ENCODE assay signal across 12 mouse cellular contexts in genomic region chr7:83445181-83445926, GRCm38 (mm10).
DNase-seq lines count a peak whose midpoint lies in the region; ATAC-seq and TF ChIP-seq lines count a peak whose summit lies in the region.
"Had no signal": no experiment of that assay in that cellular context is flagged by ENCODE, and none has a peak within 500 bp of the region (broad histone marks: within the 10 kb centered on the region; RNA-seq: fewer than 3 reads in every experiment).

No protein-coding gene starts in this region.

- no peak for TF ChIP-seq POLR2A in limb, embryonic 14.5 days (IDR thresholded peaks at IDR 0.05; ENCODE audit: borderline replicate concordance, extremely low read depth, insufficient read depth, insufficient read length)

- ATAC-seq in heart, embryonic 13.5 days (ENCODE audit: extremely low read depth, insufficient number of reproducible peaks, low FRiP score, low TSS enrichment) = no peak
- no peak for ATAC-seq in lung, embryonic 16.5 days (ENCODE audit: low read depth)
- ATAC-seq in embryonic facial prominence, embryonic 14.5 days (ENCODE audit: low read depth) = peak; percentile 57; the same call in 1 of the 2 replicates
- no peak for ATAC-seq in limb, embryonic 14.5 days (ENCODE audit: low FRiP score, low read depth)
- ATAC-seq: hindbrain, embryonic 16.5 days had no signal

- WGBS in heart, embryonic 13.5 days = 29% methylated on average over 5 of the region's 5 CpGs
- 23% methylated on average over 5 of the region's 5 CpGs for WGBS in lung, embryonic 16.5 days
- 13% methylated on average over 5 of the region's 5 CpGs for WGBS in embryonic facial prominence, embryonic 14.5 days
- 39% methylated on average over 5 of the region's 5 CpGs for WGBS in limb, embryonic 14.5 days

- no peak overlapping the region for H3K4me3 ChIP-seq in heart, embryonic 13.5 days
- H3K4me3 ChIP-seq in lung, embryonic 16.5 days (ENCODE audit: low read length) = no peak overlapping the region
- no peak overlapping the region for H3K4me3 ChIP-seq in embryonic facial prominence, embryonic 14.5 days (ENCODE audit: low read depth, low read length)
- H3K4me3 ChIP-seq in limb, embryonic 14.5 days (replicated peaks; ENCODE audit: low read length) = no peak overlapping the region
- H3K4me3 ChIP-seq: left cerebral cortex, adult 2 months had no signal

- no peaks in the 10 kb centered on the region for H3K36me3 ChIP-seq in heart, embryonic 13.5 days
- H3K36me3 ChIP-seq in lung, embryonic 16.5 days (ENCODE audit: control insufficient read depth, insufficient read depth, low read length) = no peaks in the 10 kb centered on the region
- H3K36me3 ChIP-seq in embryonic facial prominence, embryonic 14.5 days (ENCODE audit: control insufficient read depth, insufficient read depth, low read length) = no peaks in the 10 kb centered on the region
- no peaks in the 10 kb centered on the region for H3K36me3 ChIP-seq in limb, embryonic 14.5 days (ENCODE audit: control insufficient read depth, insufficient read depth, low read length)

- DNase-seq in heart, adult 8-10 months (ENCODE audit: low spot score) = no peak
- no peak for DNase-seq in lung, postnatal 25 days (ENCODE audit: low spot score)
- DNase-seq in embryonic facial prominence, embryonic 14.5 days (ENCODE audit: low spot score) = peak; percentile 88
- peak; percentile 49 for DNase-seq in limb, embryonic 14.5 days (ENCODE audit: low spot score)
- no peak for DNase-seq in MN1 (ENCODE audit: low spot score)
- no peak for DNase-seq in adrenal gland, postnatal 10 days
- DNase-seq: lung, postnatal 4 days; thymus, adult 2 months had no signal

- no peak overlapping the region for H3K4me2 ChIP-seq in heart, embryonic 13.5 days
- no peak overlapping the region for H3K4me2 ChIP-seq in lung, embryonic 16.5 days (ENCODE audit: low read depth, low read length)
- H3K4me2 ChIP-seq in embryonic facial prominence, embryonic 14.5 days (ENCODE audit: low read depth, low read length) = no peak overlapping the region
- 0 out of 2 replicates have a peak overlapping the region, but pooled peaks have one; percentile 3 for H3K4me2 ChIP-seq in limb, embryonic 14.5 days (replicated peaks; ENCODE audit: low read depth, low read length, severe bottlenecking)

- no peaks in the 10 kb centered on the region for H3K9me3 ChIP-seq in heart, embryonic 13.5 days
- H3K9me3 ChIP-seq in lung, embryonic 16.5 days (ENCODE audit: control insufficient read depth, low read length) = no peaks in the 10 kb centered on the region
- H3K9me3 ChIP-seq in embryonic facial prominence, embryonic 14.5 days (ENCODE audit: control insufficient read depth, low read length) = no peaks in the 10 kb centered on the region
- no peaks in the 10 kb centered on the region for H3K9me3 ChIP-seq in limb, embryonic 14.5 days (ENCODE audit: control insufficient read depth, low read length)

- H3K27me3 ChIP-seq in heart, embryonic 13.5 days (replicated peaks) = no peaks in the 10 kb centered on the region
- H3K27me3 ChIP-seq in lung, embryonic 16.5 days (ENCODE audit: control insufficient read depth, insufficient read depth, low read depth, low read length) = no peaks in the 10 kb centered on the region
- no peaks in the 10 kb centered on the region for H3K27me3 ChIP-seq in embryonic facial prominence, embryonic 14.5 days (replicated peaks; ENCODE audit: control insufficient read depth, insufficient read depth, low read length)
- no peaks in the 10 kb centered on the region for H3K27me3 ChIP-seq in limb, embryonic 14.5 days (ENCODE audit: control insufficient read depth, insufficient read depth, low read length)

- H3K27ac ChIP-seq in heart, embryonic 13.5 days (replicated peaks) = peak overlapping the region; percentile 87
- H3K27ac ChIP-seq in lung, embryonic 16.5 days (ENCODE audit: low read length) = peak overlapping the region; percentile 43; the same call in 1 of the 2 replicates
- peak overlapping the region; percentile 86 for H3K27ac ChIP-seq in embryonic facial prominence, embryonic 14.5 days (replicated peaks; ENCODE audit: low read depth, low read length)
- H3K27ac ChIP-seq in limb, embryonic 14.5 days (replicated peaks; ENCODE audit: low read depth, low read length) = peak overlapping the region; percentile 71
- H3K27ac ChIP-seq: left cerebral cortex, adult 2 months had no signal

- H3K4me1 ChIP-seq in heart, embryonic 13.5 days = peaks cover 41% of the 10 kb centered on the region
- peaks cover 18% of the 10 kb centered on the region for H3K4me1 ChIP-seq in lung, embryonic 16.5 days (replicated peaks; ENCODE audit: control insufficient read depth, insufficient read depth, low read length)
- H3K4me1 ChIP-seq in embryonic facial prominence, embryonic 14.5 days (ENCODE audit: control insufficient read depth, insufficient read depth, low read length) = peaks cover 37% of the 10 kb centered on the region
- peaks cover 25% of the 10 kb centered on the region for H3K4me1 ChIP-seq in limb, embryonic 14.5 days (ENCODE audit: control insufficient read depth, insufficient read depth, low read length)

- H3K9ac ChIP-seq in heart, embryonic 13.5 days = no peak overlapping the region
- H3K9ac ChIP-seq in lung, embryonic 16.5 days (ENCODE audit: low read length) = no peak overlapping the region
- no peak overlapping the region for H3K9ac ChIP-seq in embryonic facial prominence, embryonic 14.5 days (ENCODE audit: low read depth, low read length)
- H3K9ac ChIP-seq in limb, embryonic 14.5 days (ENCODE audit: low read depth, low read length, severe bottlenecking) = no peak overlapping the region

Comparison
In these comparisons a context has a peak if more than half of its experiments do, and no peak if none do; other contexts are left out.
1. DNase-seq: peak in embryonic facial prominence, embryonic 14.5 days (single experiment) and limb, embryonic 14.5 days (single experiment); none in heart, adult 8-10 months (single experiment), lung, postnatal 25 days (single experiment), MN1 (single experiment) and adrenal gland, postnatal 10 days (single experiment).
2. Peak in every context shown above with its lines, with median percentiles within 50 percentile points of each other: H3K27ac ChIP-seq.